Mouse (Mus musculus) heart, adult 2 months (tissue): ENCODE measurements around the gene Pla2g2c.

Experiments
- CTCF ChIP-seq: fragments of 200-600 bp; IDR thresholded peaks from 2 replicates; pipeline ENCODE4 v1.8.1; 2022; ENCODE audit warnings: antibody characterized with exemption, mild to moderate bottlenecking, moderate library complexity
- EP300 ChIP-seq: fragments of 200-500 bp; IDR thresholded peaks from 2 replicates; pipeline ENCODE4 v1.6.1; 2011; ENCODE audit warnings: low read depth, low read length, control low read depth; ENCODE audit not compliant: insufficient read depth

DNA sequence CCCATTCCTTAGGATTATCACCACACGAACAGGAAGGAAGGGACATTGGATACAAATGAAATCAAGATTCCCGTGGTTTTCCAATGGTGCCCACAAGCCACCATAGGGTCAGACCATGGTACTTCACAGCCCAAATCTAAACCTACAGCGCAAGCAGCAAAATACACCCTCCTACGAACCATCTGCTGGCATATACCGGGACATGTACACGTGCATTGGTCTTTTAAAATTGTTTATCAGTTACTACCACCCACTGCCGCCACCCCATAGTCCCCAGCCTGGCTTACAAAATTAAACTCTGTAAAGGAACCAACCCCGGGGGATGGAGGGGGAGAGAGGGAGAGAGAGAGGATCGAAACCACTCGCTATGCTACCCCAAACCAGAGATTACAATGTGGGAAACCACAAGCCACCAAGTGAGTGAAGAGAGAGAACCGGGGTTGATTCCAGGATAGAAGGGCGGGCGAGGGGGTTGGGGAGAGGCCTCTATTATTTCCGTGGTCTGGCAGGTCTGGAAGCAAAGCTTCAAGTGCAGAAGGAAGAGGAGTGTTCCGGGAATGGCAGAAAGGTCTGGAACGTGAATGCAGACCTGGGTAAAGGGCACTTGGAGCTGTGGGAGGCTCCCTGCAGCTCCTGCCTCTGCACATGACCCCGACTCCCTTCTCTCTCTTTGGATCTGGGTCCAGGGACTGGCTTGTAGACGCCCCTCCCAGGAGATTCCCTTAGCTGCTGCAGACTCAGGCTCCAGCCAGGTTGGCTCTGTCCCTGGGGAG lies at the start of gene Pla2g2c:
- TF ChIP-seq CTCF = no peak
- TF ChIP-seq EP300 = no peak
